15 mouse cellular contexts compared by ENCODE assay signal in genomic region chr11:88275949-88276348, GRCm38 (mm10). TPM values are rescaled to one million over a fixed set of nuclear protein-coding genes. Genes with fewer than 3 reads are reported as not detected.
A peak's percentile ranks its signal among the peaks of the same experiment; 100 is the strongest.
DNase-seq lines count a peak whose midpoint lies in the region; ATAC-seq and TF ChIP-seq lines count a peak whose summit lies in the region.
"Had no signal": no experiment of that assay in that cellular context is flagged by ENCODE, and none has a peak within 500 bp of the region (broad histone marks: within the 10 kb centered on the region; RNA-seq: fewer than 3 reads in every experiment).

No protein-coding gene starts in this region.

- DNase-seq in limb, embryonic 10.5 days (ENCODE audit: low spot score) = no peak
- no peak for DNase-seq in midbrain, postnatal 0 days (ENCODE audit: low spot score)
- DNase-seq in thymus, postnatal 4 days = no peak
- DNase-seq in frontal cortex, postnatal 25 days (ENCODE audit: low spot score in 2 of 2) = no peak
- no peak for DNase-seq in frontal cortex, adult 2 months (ENCODE audit: extremely low spot score in 1 of 2, low spot score in 1 of 2)
- DNase-seq: thymus, adult 2 months had no signal

- peak overlapping the region; percentile 78; the same call in 1 of the 2 replicates for H3K27ac ChIP-seq in embryonic facial prominence, embryonic 12.5 days
- peak overlapping the region; percentile 85 for H3K27ac ChIP-seq in forebrain, embryonic 13.5 days
- H3K27ac ChIP-seq in limb, embryonic 10.5 days = peak overlapping the region; percentile 67
- H3K27ac ChIP-seq in midbrain, postnatal 0 days (ENCODE audit: low read depth, low read length) = peak overlapping the region; percentile 51; the same call in 1 of the 2 replicates
- H3K27ac ChIP-seq: kidney, postnatal 0 days had no signal

- 63% methylated on average over 6 of the region's 6 CpGs for WGBS in embryonic facial prominence, embryonic 12.5 days
- WGBS in forebrain, embryonic 13.5 days = 53% methylated on average over 6 of the region's 6 CpGs
- 76% methylated on average over 6 of the region's 6 CpGs for WGBS in limb, embryonic 10.5 days
- WGBS in midbrain, postnatal 0 days = 39% methylated on average over 6 of the region's 6 CpGs

- H3K4me3 ChIP-seq in embryonic facial prominence, embryonic 12.5 days = no peak overlapping the region
- no peak overlapping the region for H3K4me3 ChIP-seq in forebrain, embryonic 13.5 days
- H3K4me3 ChIP-seq in limb, embryonic 10.5 days = no peak overlapping the region
- H3K4me3 ChIP-seq in midbrain, postnatal 0 days (ENCODE audit: low read depth, low read length) = no peak overlapping the region
- H3K4me3 ChIP-seq: embryonic facial prominence, embryonic 13.5 days had no signal

- H3K4me2 ChIP-seq in embryonic facial prominence, embryonic 12.5 days (replicated peaks) = no peak overlapping the region
- H3K4me2 ChIP-seq in forebrain, embryonic 13.5 days = no peak overlapping the region
- no peak overlapping the region for H3K4me2 ChIP-seq in midbrain, postnatal 0 days (ENCODE audit: low read depth, low read length, poor library complexity, severe bottlenecking)

- H3K27me3 ChIP-seq in embryonic facial prominence, embryonic 12.5 days = no peaks in the 10 kb centered on the region
- no peaks in the 10 kb centered on the region for H3K27me3 ChIP-seq in forebrain, embryonic 13.5 days
- H3K27me3 ChIP-seq in limb, embryonic 10.5 days (ENCODE audit: low read depth, poor library complexity, severe bottlenecking) = peaks cover 11% of the 10 kb centered on the region
- H3K27me3 ChIP-seq in midbrain, postnatal 0 days (ENCODE audit: insufficient read depth, low read length) = no peaks in the 10 kb centered on the region
- H3K27me3 ChIP-seq: embryonic facial prominence, embryonic 13.5 days had no signal

- no peak for TF ChIP-seq CTCF in midbrain, postnatal 0 days (IDR thresholded peaks at IDR 0.05)

- peaks cover 24% of the 10 kb centered on the region for H3K4me1 ChIP-seq in embryonic facial prominence, embryonic 12.5 days
- H3K4me1 ChIP-seq in forebrain, embryonic 13.5 days = peaks cover 63% of the 10 kb centered on the region
- H3K4me1 ChIP-seq in limb, embryonic 10.5 days = peaks cover 59% of the 10 kb centered on the region
- peaks cover 13% of the 10 kb centered on the region; the same call in 1 of the 2 replicates for H3K4me1 ChIP-seq in midbrain, postnatal 0 days (ENCODE audit: insufficient read depth, low read length)

- no peaks in the 10 kb centered on the region for H3K36me3 ChIP-seq in embryonic facial prominence, embryonic 12.5 days
- H3K36me3 ChIP-seq in forebrain, embryonic 13.5 days (ENCODE audit: poor library complexity, severe bottlenecking) = no peaks in the 10 kb centered on the region
- no peaks in the 10 kb centered on the region for H3K36me3 ChIP-seq in limb, embryonic 10.5 days
- H3K36me3 ChIP-seq in midbrain, postnatal 0 days (ENCODE audit: insufficient read depth, low read length) = no peaks in the 10 kb centered on the region
- H3K36me3 ChIP-seq: embryonic facial prominence, embryonic 13.5 days had no signal

- no peaks in the 10 kb centered on the region for H3K9me3 ChIP-seq in embryonic facial prominence, embryonic 12.5 days
- no peaks in the 10 kb centered on the region for H3K9me3 ChIP-seq in forebrain, embryonic 13.5 days (replicated peaks)
- no peaks in the 10 kb centered on the region for H3K9me3 ChIP-seq in limb, embryonic 10.5 days (replicated peaks)
- H3K9me3 ChIP-seq in midbrain, postnatal 0 days (ENCODE audit: low read length) = no peaks in the 10 kb centered on the region
- H3K9me3 ChIP-seq: embryonic facial prominence, embryonic 13.5 days had no signal

- H3K9ac ChIP-seq in embryonic facial prominence, embryonic 12.5 days = no peak overlapping the region
- H3K9ac ChIP-seq in forebrain, embryonic 13.5 days = no peak overlapping the region
- no peak overlapping the region for H3K9ac ChIP-seq in midbrain, postnatal 0 days (replicated peaks; ENCODE audit: low read length, poor library complexity, severe bottlenecking)

- ATAC-seq in embryonic facial prominence, embryonic 12.5 days (ENCODE audit: insufficient number of reproducible peaks, insufficient read depth, low FRiP score, low TSS enrichment) = no peak
- peak; percentile 22; the same call in 1 of the 2 replicates for ATAC-seq in forebrain, embryonic 13.5 days
- no peak for ATAC-seq in midbrain, postnatal 0 days (ENCODE audit: low FRiP score)

RNA-seq across cellular contexts. Expression of gene Ccdc182, which starts 17.9 kb away (rescaled TPM):
- 0.93 and 1.9 TPM in 2 replicates for polyA plus RNA-seq in embryonic facial prominence, embryonic 12.5 days (2016; fragmentation: Nextera tagmentation; extraction: Ambion mirVana)
- 0.32 and 0.39 TPM in 2 replicates for polyA plus RNA-seq in forebrain, embryonic 13.5 days (2015; fragmentation: Nextera tagmentation; extraction: Ambion mirVana)
- not detected in 2 replicates for polyA plus RNA-seq in limb, embryonic 10.5 days (2016; fragmentation: Nextera tagmentation; extraction: Ambion mirVana)
- total RNA-seq in midbrain, postnatal 0 days (2014; rRNA removed) = not detected in 2 replicates
- polyA plus RNA-seq in midbrain, postnatal 0 days (2015; fragmentation: Nextera tagmentation; extraction: Ambion mirVana) = 0.12 TPM in 1 of 2 replicates, not detected in the other
- polyA plus RNA-seq in frontal cortex, adult 2 months (2012; rRNA removed) = not detected in 2 replicates
- total RNA-seq: gastrocnemius, adult 18-20 months; hematopoietic stem cell, adult 5-6 weeks; neutrophil, adult 5-6 weeks had no signal
- polyA plus RNA-seq: liver, embryonic 16.5 days; small intestine, adult 2 months; thymus, adult 2 months had no signal
